Mouse (Mus musculus) E14TG2a.4 (cell line): ENCODE measurements at regions not wholly inside any gene's neighbourhood (a gene's known extent, or its start where the extent isn't known, plus 50 kb on each side); places are given as distances from the start of the nearest gene placed in this dataset.

Experiments used
- CTCF ChIP-seq: conservative IDR thresholded peaks from 2 replicates; pipeline ENCODE4 v1.5.1; 2014; ENCODE audit warnings: low read length
- NANOG ChIP-seq: IDR thresholded peaks from 2 replicates; pipeline ENCODE4 v1.6.1; 2014; ENCODE audit warnings: borderline replicate concordance, low read length, mixed read lengths
- POU5F1 ChIP-seq: IDR thresholded peaks from 2 replicates; pipeline ENCODE4 v1.6.1; 2014; ENCODE audit warnings: low read length, borderline replicate concordance

- TF ChIP-seq CTCF (no peak), NANOG (no peak), POU5F1 (no peak)
These were observed 106.2 kb upstream of the Zfand5 start for GRCm38 (mm10) chr19:21165763-21166464.
